Mouse (Mus musculus) cerebellum, adult 2 months (tissue): Measurements from ENCODE around the gene Lpar3. TPM values are rescaled to one million over a fixed set of nuclear protein-coding genes. Genes with fewer than 3 reads are reported as not detected.

Source experiments
- DNase-seq, 2 experiments: peaks; one replicate each; pipeline ENCODE4 v3.0.0; 2021
- H3K27ac ChIP-seq: fragments of 200-500 bp; 2 replicates; pipeline ENCODE4 v1.5.1; 2012; ENCODE audit warnings: low read length, control low read depth, inconsistent platforms; ENCODE audit not compliant: insufficient read depth
- H3K27me3 ChIP-seq: fragments of 200-500 bp; 2 replicates; pipeline ENCODE4 v1.6.1; 2012; ENCODE audit warnings: inconsistent platforms, mild to moderate bottlenecking, low read length, moderate library complexity; ENCODE audit not compliant: control insufficient read depth, insufficient read depth
- H3K4me1 ChIP-seq: fragments of 200-500 bp; 2 replicates; pipeline ENCODE4 v1.6.1; 2011; ENCODE audit warnings: low read length; ENCODE audit not compliant: control insufficient read depth, insufficient read depth
- H3K4me3 ChIP-seq: fragments of 200-500 bp; replicated peaks from 2 replicates; pipeline ENCODE3; 2011; ENCODE audit warnings: mild to moderate bottlenecking, low read depth, low read length, control low read depth; ENCODE audit not compliant: insufficient read depth
- CTCF ChIP-seq: fragments of 200-500 bp; IDR thresholded peaks from 2 replicates; pipeline ENCODE4 v1.5.1; 2011; ENCODE audit warnings: low read depth, mild to moderate bottlenecking, control low read depth, low read length, moderate library complexity, borderline replicate concordance; ENCODE audit not compliant: insufficient read depth
- POLR2A ChIP-seq: fragments of 200-500 bp; IDR thresholded peaks from 2 replicates; pipeline ENCODE4 v1.6.1; 2011; ENCODE audit warnings: low read length, control low read depth, borderline replicate concordance; ENCODE audit not compliant: insufficient read depth
- WGBS: fragments of 180-500 bp; shearing (Covaris S2); methylation state at CpG from one replicate; pipeline ENCODE4 v1.1.7; 2018; 5-methylcytosine and 5-hydroxymethylcytosine counted together
- polyA plus RNA-seq: library from polyadenylated mRNA; depleted of rRNA; stranded (reverse); fragments of >200 nt; gene quantifications from 2 replicates; pipeline ENCODE4 v1.2.3, GENCODE M21; 2012

The Lpar3 gene
- polyA plus RNA-seq, 1 experiment = 0.23 TPM

DNA sequence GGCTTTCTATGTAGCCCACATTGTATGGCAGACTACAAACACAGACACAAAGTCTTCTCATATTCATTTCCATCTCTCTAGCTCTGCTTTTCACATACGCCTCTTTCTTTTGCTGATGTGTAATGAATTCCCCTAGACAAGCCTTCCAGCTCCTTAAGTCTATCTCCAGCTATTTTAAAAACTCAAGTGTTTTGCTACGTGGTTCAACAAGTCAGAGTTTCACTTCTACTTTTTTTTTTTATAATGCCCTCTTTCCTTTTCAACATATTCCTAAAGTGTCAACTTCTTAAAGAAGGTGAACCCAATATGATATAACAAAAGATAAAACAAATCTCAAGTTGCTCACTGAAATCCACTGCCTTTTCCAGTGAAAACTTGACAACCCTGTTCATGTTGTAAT is 8.8 kb upstream of the Lpar3 start:
- Histone ChIP-seq H3K27ac (no peak overlapping the region), H3K27me3 (no peaks in the 10 kb centered on the region), H3K4me3 (no peak overlapping the region), H3K4me1 (no peaks in the 10 kb centered on the region)
- TF ChIP-seq CTCF (no peak), POLR2A (no peak)
- WGBS = 79% methylated on average over 2 of the region's 2 CpGs
- no peak for DNase-seq

DNA sequence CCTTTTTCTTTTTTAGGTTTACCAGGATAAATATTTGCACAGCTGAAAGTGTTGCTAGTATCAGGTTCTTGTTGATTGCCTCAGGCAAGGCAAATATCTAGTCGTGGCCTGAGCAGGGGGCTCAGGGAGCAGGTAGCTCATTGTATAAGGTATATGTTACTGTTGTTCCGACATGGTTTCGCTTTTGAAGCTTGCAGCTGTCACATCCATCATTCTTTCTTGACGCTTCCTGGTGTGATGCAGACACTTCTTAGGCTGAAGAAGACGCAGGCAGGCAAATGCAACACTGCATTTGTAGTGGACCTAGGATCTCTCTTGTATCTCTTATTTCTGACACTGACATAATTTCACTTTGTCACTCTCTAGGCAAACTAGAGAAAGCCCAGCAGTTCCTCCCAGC is 7.4 kb upstream of the Lpar3 start:
- TF ChIP-seq CTCF (no peak), POLR2A (no peak)
- Histone ChIP-seq H3K27ac (no peak overlapping the region), H3K4me1 (no peaks in the 10 kb centered on the region), H3K4me3 (no peak overlapping the region), H3K27me3 (no peaks in the 10 kb centered on the region)
- no peak for DNase-seq
- WGBS = 71% methylated on average over 5 of the region's 5 CpGs

DNA sequence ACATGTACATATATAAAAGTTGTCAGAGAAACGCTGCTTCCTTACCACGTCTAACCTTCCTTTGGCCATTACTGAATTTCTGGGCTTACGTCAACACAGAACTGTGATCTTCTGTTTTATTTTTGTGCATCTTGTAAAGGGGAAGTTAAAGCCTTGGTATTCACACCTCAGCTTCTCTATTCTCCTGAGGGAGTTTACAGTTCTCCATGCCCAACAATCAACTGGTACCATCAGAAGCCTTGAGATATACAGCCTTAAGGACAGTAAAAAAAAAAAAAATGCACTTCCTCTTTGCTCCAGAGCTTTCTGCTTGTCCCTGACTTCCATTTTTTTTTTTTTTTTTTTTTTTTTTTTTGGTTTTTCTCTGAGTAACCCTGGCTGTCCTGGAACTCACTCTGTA is 4.2 kb upstream of the Lpar3 start:
- Histone ChIP-seq H3K4me1 (no peaks in the 10 kb centered on the region), H3K4me3 (no peak overlapping the region), H3K27ac (no peak overlapping the region), H3K27me3 (no peaks in the 10 kb centered on the region; the same call in 1 of the 2 replicates)
- 93% methylated on average over 3 of the region's 3 CpGs for WGBS
- no peak for DNase-seq
- no peak for TF ChIP-seq CTCF
- TF ChIP-seq POLR2A = no peak

DNA sequence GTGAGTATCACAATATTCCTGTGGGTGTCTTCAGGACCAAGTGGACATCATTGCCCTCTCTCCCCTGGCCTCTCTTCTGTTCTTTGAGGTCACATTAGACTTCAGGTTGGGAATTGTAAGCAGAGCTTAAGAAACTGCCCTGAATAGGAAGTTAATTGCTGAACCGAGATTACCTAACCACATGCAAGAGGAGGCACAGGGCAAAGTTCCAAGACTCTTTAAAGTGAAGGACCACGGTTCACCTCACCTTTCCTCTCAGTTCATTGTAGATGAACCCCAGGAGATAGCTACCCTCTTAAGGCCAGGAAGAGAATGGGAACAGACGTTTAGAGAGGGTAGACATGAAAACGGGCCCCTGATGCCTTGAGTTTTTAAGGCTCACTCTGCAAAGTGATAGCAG is 3.5 kb downstream of the Lpar3 start:
- no peaks in the 10 kb centered on the region for H3K4me1 ChIP-seq
- DNase-seq = no peak
- H3K27ac ChIP-seq = no peak overlapping the region
- H3K4me3 ChIP-seq = no peak overlapping the region
- WGBS = 73% methylated on average over 4 of the region's 4 CpGs
- TF ChIP-seq CTCF (no peak), POLR2A (no peak)
- H3K27me3 ChIP-seq = no peaks in the 10 kb centered on the region; the same call in 1 of the 2 replicates

DNA sequence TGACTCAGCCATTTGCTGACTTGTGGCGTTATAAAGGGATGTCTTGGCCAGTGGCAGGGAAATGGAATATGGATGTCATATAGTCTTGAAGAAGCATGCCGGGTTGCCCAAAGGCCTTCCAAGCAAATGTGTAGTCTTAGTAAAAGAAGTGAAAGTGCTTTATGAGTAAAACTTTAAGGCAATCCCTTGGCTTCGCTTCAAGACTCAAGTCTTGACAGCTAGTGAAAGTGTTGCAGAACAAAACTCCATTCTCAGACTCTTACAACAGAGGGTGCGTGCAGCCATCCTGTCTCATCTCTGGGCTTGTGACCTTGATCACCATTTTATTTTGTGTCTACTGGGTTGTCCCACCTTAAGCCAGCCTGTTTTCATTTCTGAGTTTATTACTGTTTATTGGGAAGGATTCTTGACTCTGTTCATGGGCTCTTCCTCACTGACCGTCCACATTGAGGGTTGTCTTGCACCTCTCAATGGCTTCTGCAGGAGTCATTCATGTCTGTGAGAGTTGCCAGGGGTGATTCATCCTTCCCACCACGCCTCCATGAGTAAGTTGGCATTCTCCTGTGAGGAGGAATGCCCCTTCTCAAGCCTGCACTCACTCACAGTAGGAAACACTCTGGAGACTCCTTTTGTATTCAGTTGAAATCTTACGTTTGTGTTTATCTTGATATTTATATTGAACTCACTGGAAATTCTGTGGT is 4.4 kb downstream of the Lpar3 start:
- Histone ChIP-seq H3K4me1 (no peaks in the 10 kb centered on the region), H3K27ac (no peak overlapping the region), H3K27me3 (no peaks in the 10 kb centered on the region; the same call in 1 of the 2 replicates), H3K4me3 (no peak overlapping the region)
- WGBS = 72% methylated on average over 7 of the region's 7 CpGs
- DNase-seq = no peak
- TF ChIP-seq POLR2A (no peak), CTCF (no peak)

DNA sequence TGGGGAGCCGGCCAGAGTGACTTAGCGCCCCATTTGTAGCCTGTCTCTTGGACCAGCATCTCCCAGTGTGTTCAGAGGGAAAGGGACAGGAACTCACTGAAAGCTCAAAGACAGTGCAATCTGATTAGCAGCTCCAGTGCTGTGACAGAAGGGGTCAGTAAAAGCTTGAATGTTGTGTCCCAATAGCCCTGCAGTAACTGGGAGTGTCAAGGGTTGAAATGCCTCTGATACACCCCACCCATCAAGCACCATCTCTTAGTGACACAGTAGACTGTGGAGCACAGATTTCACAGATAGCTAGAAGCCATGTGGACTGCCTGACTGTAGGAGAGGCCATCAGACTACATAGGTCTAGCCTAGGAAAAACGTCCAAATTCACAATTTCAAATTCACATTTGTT is 6.7 kb downstream of the Lpar3 start:
- H3K4me3 ChIP-seq = no peak overlapping the region
- WGBS = 66% methylated on average over 3 of the region's 3 CpGs
- no peaks in the 10 kb centered on the region; the same call in 1 of the 2 replicates for H3K27me3 ChIP-seq
- no peak overlapping the region for H3K27ac ChIP-seq
- DNase-seq = no peak
- no peaks in the 10 kb centered on the region for H3K4me1 ChIP-seq
- TF ChIP-seq POLR2A = no peak
- no peak for TF ChIP-seq CTCF

DNA sequence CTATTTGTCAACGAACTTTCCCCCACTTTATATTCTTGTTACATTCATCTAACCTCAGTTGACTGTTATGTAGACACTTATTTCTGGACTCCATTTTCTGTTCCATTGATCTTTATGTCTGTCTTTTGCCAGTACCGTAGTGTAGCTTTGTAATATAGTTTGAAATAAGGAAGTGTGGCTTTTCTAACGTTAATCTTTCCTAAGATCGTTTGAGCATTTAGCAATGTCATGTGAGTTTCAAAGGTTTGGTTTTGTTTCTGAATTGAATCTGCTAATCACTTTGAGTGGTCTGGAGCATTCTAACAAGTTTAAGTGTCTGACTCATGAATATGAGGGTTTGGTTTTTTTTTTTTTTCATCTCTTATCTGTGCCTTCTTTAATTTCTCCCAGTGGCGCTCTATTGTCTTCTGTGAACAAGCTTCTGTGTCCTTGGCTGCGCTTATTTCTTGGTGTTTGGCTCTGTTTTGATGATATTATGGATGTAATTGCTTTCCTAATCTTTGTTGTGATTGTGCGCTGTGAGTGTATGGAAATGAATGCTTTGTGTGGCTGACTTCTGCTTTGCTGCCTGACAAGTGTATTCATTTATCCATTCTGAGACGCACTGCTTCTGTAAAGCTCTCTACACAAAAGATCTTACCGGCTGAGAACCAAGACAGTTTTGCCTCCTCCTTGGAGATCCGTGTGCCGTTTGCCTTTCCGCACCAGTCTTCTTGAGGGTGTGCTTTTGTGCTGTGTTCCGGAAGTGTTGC is 8.0 kb downstream of the Lpar3 start:
- H3K27ac ChIP-seq = no peak overlapping the region
- DNase-seq = no peak
- no peaks in the 10 kb centered on the region for H3K4me1 ChIP-seq
- TF ChIP-seq CTCF (no peak), POLR2A (no peak)
- 72% methylated on average over 13 of the region's 13 CpGs for WGBS
- no peak overlapping the region for H3K4me3 ChIP-seq
- H3K27me3 ChIP-seq = no peaks in the 10 kb centered on the region; the same call in 1 of the 2 replicates

DNA sequence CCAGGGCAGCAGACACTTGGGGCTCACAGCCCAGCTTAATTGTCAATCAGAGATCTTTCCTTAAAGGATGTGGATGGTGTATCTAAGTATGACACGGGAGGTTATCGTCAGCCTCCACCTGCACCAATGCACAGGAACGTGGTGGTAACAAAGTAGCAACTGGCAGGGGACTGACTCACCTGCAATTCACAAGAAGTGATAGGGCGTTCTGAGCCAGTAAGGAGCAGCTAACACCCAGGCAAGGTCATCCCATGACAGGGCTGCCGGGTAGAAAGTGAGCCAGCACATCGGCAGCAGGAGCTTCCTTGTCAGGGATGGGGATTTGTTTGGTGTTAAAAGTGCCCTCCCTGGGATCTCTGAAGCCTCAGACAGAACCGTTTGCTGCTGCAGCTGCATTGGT is 11.9 kb downstream of the Lpar3 start:
- Histone ChIP-seq H3K27ac (no peak overlapping the region), H3K4me1 (no peaks in the 10 kb centered on the region), H3K4me3 (no peak overlapping the region), H3K27me3 (no peaks in the 10 kb centered on the region; the same call in 1 of the 2 replicates)
- no peak for DNase-seq
- TF ChIP-seq POLR2A (no peak), CTCF (no peak)
- WGBS = 74% methylated on average over 7 of the region's 7 CpGs
